Mouse (Mus musculus) midbrain, embryonic 16.5 days (tissue): ENCODE measurements around the gene Fxyd7. TPM values are rescaled to one million over a fixed set of nuclear protein-coding genes. Genes with fewer than 3 reads are reported as not detected.

Experiments used
- ATAC-seq: fragments of 200-750 bp; cut with Nextera tagmentation; 2 replicates; pipeline ENCODE4 v1.8.0; 2017; ENCODE audit warnings: moderate TSS enrichment
- H3K27ac ChIP-seq: fragments of 300-500 bp; sonication (generic); 2 replicates; pipeline ENCODE4 v1.5.1; 2014; ENCODE audit warnings: mild to moderate bottlenecking, low read length, mixed read lengths
- H3K27me3 ChIP-seq: fragments of 300-500 bp; sonication (generic); 2 replicates; pipeline ENCODE4 v1.6.1; 2014; ENCODE audit warnings: low read depth, low read length, mixed read lengths; ENCODE audit not compliant: control insufficient read depth, insufficient read depth
- H3K36me3 ChIP-seq: fragments of 300-500 bp; sonication (generic); 2 replicates; pipeline ENCODE4 v1.6.1; 2014; ENCODE audit warnings: mild to moderate bottlenecking, low read length, moderate library complexity, mixed read lengths; ENCODE audit not compliant: control insufficient read depth, insufficient read depth
- H3K4me1 ChIP-seq: fragments of 300-500 bp; sonication (generic); 2 replicates; pipeline ENCODE4 v1.6.1; 2014; ENCODE audit warnings: mild to moderate bottlenecking, low read length, mixed read lengths; ENCODE audit not compliant: control insufficient read depth, insufficient read depth
- H3K4me2 ChIP-seq: fragments of 300-500 bp; sonication (generic); 2 replicates; pipeline ENCODE4 v1.6.1; 2014; ENCODE audit warnings: mild to moderate bottlenecking, low read length, mixed read lengths
- H3K4me3 ChIP-seq: fragments of 300-500 bp; sonication (generic); 2 replicates; pipeline ENCODE4 v1.5.1; 2014; ENCODE audit warnings: low read depth, mild to moderate bottlenecking, low read length, moderate library complexity, mixed read lengths
- H3K9ac ChIP-seq: fragments of 300-500 bp; sonication (generic); 2 replicates; pipeline ENCODE4 v1.6.1; 2014; ENCODE audit warnings: low read depth, low read length, mixed read lengths
- H3K9me3 ChIP-seq: fragments of 300-500 bp; sonication (generic); replicated peaks from 2 replicates; pipeline ENCODE4 v1.6.1; 2014; ENCODE audit warnings: mild to moderate bottlenecking, low read length, mixed read lengths; ENCODE audit not compliant: control insufficient read depth, poor library complexity, severe bottlenecking
- WGBS: fragments of 180-500 bp; shearing (Covaris S2); extraction: QIAGEN DNeasy Blood & Tissue Kit; methylation state at CpG from one replicate; pipeline ENCODE4 v1.1.7; 2014; 5-methylcytosine and 5-hydroxymethylcytosine counted together
- polyA plus RNA-seq: library from polyadenylated mRNA; unstranded; fragments of >200 nt; fragmentation: Nextera tagmentation; extraction: Ambion mirVana; gene quantifications from 2 replicates; pipeline ENCODE4 v1.2.1, GENCODE M21; 2015

Gene Fxyd7
- 188 and 270 TPM in 2 replicates for polyA plus RNA-seq

DNA sequence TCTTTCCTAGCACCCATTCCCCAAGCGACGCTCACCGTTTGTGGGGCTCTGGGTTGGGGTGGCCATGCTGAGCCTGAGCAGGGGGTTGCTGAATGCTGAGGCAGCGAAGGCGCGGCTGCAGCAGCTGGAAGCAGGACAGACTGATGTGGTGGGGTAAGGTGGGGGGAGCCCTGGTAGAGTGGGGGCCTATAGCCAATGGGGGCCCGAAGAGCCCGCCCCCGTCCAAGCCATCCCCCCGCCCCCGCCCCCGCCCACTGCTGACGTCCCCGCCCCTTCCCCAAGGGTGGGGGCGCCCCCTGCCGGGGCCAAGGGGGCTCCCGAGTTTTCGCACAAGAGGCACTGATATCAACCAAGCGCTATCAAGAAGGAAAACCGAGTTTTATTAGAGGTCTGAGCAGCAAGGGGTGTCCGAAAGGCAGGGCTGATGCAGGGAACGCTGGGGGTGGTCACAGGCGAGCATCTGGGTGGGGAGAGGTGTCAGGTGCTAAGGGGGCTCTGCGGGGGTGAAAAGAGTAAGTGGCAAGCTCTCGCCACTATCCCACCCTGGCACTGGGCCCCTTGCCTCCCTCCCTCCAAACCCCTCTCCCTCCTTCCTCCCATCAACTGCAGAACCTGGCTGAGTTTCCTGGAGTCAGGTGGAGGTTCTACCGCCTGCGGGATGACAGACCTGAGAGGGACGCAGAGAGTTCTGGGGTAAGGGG is at the start of gene Fxyd7:
Gene Fxyd7, minus strand, starts transcription at position 147 of the 701 bp plus-strand sequence.
- peak within 1 kb of the TSS; percentile 70; the same call in 1 of the 2 replicates for H3K27ac ChIP-seq
- 0% methylated on average over 20 of the region's 28 CpGs for WGBS
- H3K9ac ChIP-seq, result peak within 1 kb of the TSS; percentile 67

DNA sequence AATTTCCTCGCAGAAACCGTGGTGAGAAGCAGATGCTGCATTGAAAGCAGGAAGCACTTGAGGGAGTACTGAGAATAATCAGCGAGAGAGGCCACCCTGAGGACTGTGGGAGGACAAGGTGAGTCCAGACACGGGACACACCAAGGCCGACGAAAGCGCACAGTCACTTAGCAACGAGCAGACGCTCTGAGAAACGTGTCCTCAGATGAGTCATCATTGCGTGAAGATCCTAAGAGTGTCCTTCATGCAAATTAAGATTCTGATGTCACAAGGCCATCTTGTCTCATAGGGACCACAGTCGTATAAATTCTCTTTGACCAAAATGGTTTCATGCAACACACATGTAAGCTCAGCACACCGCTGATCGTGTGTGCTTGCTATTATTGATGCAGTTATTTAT is 49.5 kb upstream of the Fxyd7 start:
- no peaks in the 10 kb centered on the region for H3K36me3 ChIP-seq
- ATAC-seq, result no peak
- no peak overlapping the region for H3K27ac ChIP-seq
- no peak overlapping the region for H3K4me3 ChIP-seq
- H3K9ac ChIP-seq, result no peak overlapping the region
- H3K4me1 ChIP-seq, result peaks cover 4% of the 10 kb centered on the region; the same call in 1 of the 2 replicates
- no peaks in the 10 kb centered on the region for H3K9me3 ChIP-seq
- WGBS, result 86% methylated on average over 14 of the region's 14 CpGs
- no peak overlapping the region for H3K4me2 ChIP-seq
- H3K27me3 ChIP-seq, result no peaks in the 10 kb centered on the region

More for the DNA sequence above, at the start of gene Fxyd7:
- Histone ChIP-seq H3K4me2 (peak within 1 kb of the TSS; percentile 65), H3K9me3 (no peaks in the 10 kb centered on the region), H3K36me3 (no peaks in the 10 kb centered on the region), H3K27me3 (peaks cover 23% of the 10 kb centered on the region), H3K4me3 (peak within 1 kb of the TSS; percentile 53), H3K4me1 (peaks cover 40% of the 10 kb centered on the region)
- peak; percentile 29 for ATAC-seq

GRCm38 (mm10) chr7:31099612-31099982 is 48.3 kb upstream of the Fxyd7 start:
- H3K36me3 ChIP-seq, result no peaks in the 10 kb centered on the region
- H3K4me2 ChIP-seq, result no peak overlapping the region
- H3K27ac ChIP-seq, result no peak overlapping the region
- no peak for ATAC-seq
- no peak overlapping the region for H3K4me3 ChIP-seq
- H3K27me3 ChIP-seq, result no peaks in the 10 kb centered on the region
- no peaks in the 10 kb centered on the region for H3K9me3 ChIP-seq
- no peak overlapping the region for H3K9ac ChIP-seq
- 89% methylated on average over 6 of the region's 6 CpGs for WGBS
- peaks cover 4% of the 10 kb centered on the region; the same call in 1 of the 2 replicates for H3K4me1 ChIP-seq

DNA sequence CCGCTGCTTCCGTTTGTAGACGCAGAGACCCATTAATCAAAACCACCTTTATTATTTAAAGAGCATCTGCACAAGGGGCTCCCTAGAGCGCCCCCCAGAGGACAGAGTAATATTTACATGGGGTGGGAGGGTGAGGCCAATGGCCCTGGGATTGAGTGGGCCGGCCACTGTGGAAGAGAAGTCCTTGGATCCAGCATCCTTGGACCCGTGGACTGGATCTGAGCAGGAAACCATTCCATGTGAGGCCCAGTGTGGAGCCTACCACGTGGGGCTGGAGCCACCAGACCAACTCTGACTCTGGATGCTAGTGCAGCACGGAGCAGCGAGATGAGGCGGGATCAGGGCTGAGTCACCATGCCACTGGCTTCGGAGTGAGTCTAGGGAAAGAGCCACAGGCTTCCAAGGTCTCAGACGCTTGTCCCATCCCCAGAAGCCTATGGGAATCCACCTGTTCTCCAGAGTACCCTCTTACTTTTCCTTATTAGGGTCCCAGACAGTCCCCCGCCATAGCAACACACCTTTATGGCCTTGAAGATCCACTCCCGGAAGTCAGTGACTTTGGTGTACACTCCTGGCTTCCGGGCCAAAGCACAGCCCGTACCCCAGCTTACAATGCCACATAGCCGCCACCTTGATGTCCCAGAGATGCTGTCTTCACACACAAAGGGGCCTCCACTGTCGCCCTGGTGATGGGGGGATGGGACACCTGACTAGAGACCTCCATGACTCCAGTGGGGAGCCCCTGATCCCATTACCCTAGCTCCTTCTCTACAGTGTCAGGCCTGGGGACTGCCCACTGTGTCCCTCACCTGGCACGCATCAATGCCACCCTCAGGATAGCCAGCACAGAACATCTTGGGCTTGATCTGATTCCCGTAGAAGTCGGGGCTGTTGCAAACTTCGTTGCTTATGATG is 47.7 kb upstream of the Fxyd7 start:
- H3K27ac ChIP-seq, result no peak overlapping the region
- no peaks in the 10 kb centered on the region for H3K9me3 ChIP-seq
- no peaks in the 10 kb centered on the region for H3K36me3 ChIP-seq
- 0 out of 2 replicates have a peak, but pooled peaks have one; percentile 24 for ATAC-seq
- H3K4me1 ChIP-seq, result peaks cover 4% of the 10 kb centered on the region; the same call in 1 of the 2 replicates
- WGBS, result 82% methylated on average over 22 of the region's 22 CpGs
- H3K9ac ChIP-seq, result no peak overlapping the region
- no peak overlapping the region for H3K4me3 ChIP-seq
- no peak overlapping the region for H3K4me2 ChIP-seq
- H3K27me3 ChIP-seq, result no peaks in the 10 kb centered on the region

DNA sequence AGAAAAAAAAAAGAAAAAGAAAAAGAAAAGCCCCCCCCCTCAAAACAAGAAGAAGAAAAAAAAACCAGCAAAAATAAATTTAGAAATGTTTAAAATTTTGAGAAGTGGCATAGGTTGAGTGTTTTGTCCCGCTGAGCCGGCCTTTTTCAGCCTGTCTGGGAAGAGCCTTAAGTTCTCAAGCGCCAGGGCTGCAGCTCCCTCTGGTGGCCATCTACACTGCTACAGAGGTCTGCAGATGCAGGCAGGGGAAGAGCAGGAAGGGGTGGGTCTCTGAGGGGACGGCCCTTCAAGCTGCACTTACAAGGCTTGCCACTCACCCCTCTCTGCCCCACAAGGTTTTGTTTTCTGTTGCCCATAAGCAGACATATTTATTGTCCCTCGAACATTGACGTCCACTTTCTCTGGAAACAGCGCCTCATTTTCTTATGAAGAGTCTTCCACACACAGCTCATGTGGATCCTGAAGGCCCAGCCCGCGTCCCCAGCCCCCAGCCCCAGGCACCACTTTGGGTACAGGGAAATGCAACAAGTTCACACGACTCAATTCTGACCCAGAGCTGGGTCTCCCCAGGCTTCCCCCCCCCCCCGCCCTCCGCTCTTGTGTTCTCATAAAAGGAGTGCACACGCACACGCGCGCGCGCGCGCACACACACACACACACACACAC is 46.4 kb upstream of the Fxyd7 start:
- peak; percentile 94 for ATAC-seq
- Histone ChIP-seq H3K4me2 (peak overlapping the region; percentile 46), H3K9me3 (no peaks in the 10 kb centered on the region), H3K27me3 (no peaks in the 10 kb centered on the region), H3K9ac (peak overlapping the region; percentile 43; the same call in 1 of the 2 replicates), H3K4me3 (peak overlapping the region; percentile 13; the same call in 1 of the 2 replicates), H3K36me3 (no peaks in the 10 kb centered on the region), H3K27ac (no peak overlapping the region), H3K4me1 (peaks cover 4% of the 10 kb centered on the region; the same call in 1 of the 2 replicates)
- WGBS, result 40% methylated on average over 20 of the region's 20 CpGs

DNA sequence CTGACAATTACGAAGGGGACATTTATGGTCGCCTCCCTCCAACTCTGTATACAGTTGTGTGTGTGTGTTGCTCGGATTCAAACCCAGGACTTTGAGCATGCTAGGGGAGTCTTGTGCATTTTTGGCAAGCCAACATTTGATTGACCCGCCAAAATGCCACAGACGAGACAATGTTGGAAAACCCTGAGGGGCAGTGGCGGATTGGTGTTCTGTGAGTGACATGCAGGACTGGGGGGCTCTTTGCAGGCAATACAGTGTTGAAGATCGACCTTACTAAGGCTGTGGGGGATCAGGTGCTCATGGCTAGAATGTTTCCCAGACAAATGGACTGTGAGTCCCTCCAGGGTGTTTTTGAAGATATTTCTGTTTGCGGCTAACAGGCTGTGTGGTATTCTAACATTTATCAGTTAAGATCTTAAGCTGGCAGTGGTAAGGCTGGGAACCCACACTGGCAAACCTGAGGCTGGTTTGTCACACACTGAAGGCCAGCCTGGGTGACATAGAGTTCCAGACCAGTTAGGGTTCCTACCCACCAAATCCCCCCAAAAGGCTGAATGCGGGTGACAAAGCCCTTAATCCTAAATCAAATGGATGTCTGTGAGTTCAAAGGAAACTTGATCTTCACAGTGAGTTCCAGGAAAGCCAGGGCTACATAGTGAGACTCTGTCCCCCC is 45.8 kb upstream of the Fxyd7 start:
- Histone ChIP-seq H3K27me3 (no peaks in the 10 kb centered on the region), H3K4me2 (no peak overlapping the region), H3K4me1 (peaks cover 4% of the 10 kb centered on the region; the same call in 1 of the 2 replicates), H3K27ac (no peak overlapping the region), H3K4me3 (no peak overlapping the region), H3K9ac (no peak overlapping the region), H3K36me3 (no peaks in the 10 kb centered on the region), H3K9me3 (no peaks in the 10 kb centered on the region)
- no peak for ATAC-seq
- WGBS, result 71% methylated on average over 9 of the region's 9 CpGs

DNA sequence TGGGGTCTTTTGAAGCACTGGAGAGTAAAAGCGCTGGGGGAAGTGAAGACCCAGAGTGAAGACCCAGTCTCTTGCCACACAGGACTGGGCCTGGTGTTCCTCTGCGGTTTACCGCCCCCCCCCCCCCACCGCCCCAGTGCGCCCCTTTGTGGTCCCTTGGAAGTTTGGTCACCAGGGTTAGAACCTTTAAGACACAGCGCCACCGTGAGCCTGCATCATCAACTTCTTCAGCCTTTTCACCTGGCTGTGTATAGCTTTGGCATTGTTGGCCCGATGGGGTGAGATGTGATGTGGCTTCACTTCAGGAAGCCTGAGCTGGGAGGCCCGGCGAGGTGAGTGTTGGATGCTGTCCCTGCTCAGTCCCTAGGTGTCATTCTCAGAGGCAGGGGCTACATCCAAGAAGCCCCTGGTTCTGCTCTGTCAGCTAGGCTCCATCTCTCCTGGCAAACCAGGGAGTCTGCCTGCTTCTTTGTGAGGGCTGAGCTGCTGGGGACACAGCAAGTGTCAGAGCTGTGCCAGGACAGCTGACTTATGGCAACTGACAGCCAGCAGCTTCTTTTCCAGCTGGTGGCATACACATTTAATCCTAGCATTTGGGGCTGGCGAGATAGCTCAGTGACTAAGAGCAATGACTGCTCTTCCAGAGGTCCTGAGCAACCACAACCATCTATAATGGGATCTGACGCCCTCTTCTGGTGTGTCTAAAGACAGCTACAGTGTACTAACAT is 43.7 kb upstream of the Fxyd7 start:
- no peaks in the 10 kb centered on the region for H3K27me3 ChIP-seq
- no peak overlapping the region for H3K4me2 ChIP-seq
- peaks cover 4% of the 10 kb centered on the region; the same call in 1 of the 2 replicates for H3K4me1 ChIP-seq
- no peak overlapping the region for H3K27ac ChIP-seq
- no peaks in the 10 kb centered on the region for H3K36me3 ChIP-seq
- no peak overlapping the region for H3K9ac ChIP-seq
- H3K4me3 ChIP-seq, result no peak overlapping the region
- ATAC-seq, result no peak
- WGBS, result 24% methylated on average over 11 of the region's 12 CpGs
- H3K9me3 ChIP-seq, result no peaks in the 10 kb centered on the region

GRCm38 (mm10) chr7:31089721-31090120 is 38.5 kb upstream of the Fxyd7 start:
- WGBS, result 83% methylated on average over 2 of the region's 2 CpGs
- H3K27me3 ChIP-seq, result no peaks in the 10 kb centered on the region
- H3K4me1 ChIP-seq, result no peaks in the 10 kb centered on the region
- no peaks in the 10 kb centered on the region for H3K9me3 ChIP-seq
- no peaks in the 10 kb centered on the region for H3K36me3 ChIP-seq
- no peak overlapping the region for H3K9ac ChIP-seq
- ATAC-seq, result no peak
- H3K4me3 ChIP-seq, result no peak overlapping the region
- no peak overlapping the region for H3K27ac ChIP-seq
- no peak overlapping the region for H3K4me2 ChIP-seq
